15 mouse cellular contexts compared by ENCODE assay signal in genomic region chr7:112472024-112472707, GRCm38 (mm10). TPM values are rescaled to one million over a fixed set of nuclear protein-coding genes. Genes with fewer than 3 reads are reported as not detected.
DNase-seq lines count a peak whose midpoint lies in the region; ATAC-seq and TF ChIP-seq lines count a peak whose summit lies in the region.
"Had no signal": no experiment of that assay in that cellular context is flagged by ENCODE, and none has a peak within 500 bp of the region (broad histone marks: within the 10 kb centered on the region; RNA-seq: fewer than 3 reads in every experiment).

No protein-coding gene starts in this region.

- peaks cover 60% of the 10 kb centered on the region for H3K4me1 ChIP-seq in forebrain, embryonic 10.5 days
- H3K4me1 ChIP-seq in forebrain, embryonic 16.5 days (replicated peaks; ENCODE audit: control insufficient read depth, insufficient read depth, low read length), result peaks cover 23% of the 10 kb centered on the region
- H3K4me1 ChIP-seq in heart, postnatal 0 days (ENCODE audit: control insufficient read depth, insufficient read depth), result peaks cover 36% of the 10 kb centered on the region
- peaks cover 34% of the 10 kb centered on the region for H3K4me1 ChIP-seq in embryonic fibroblast, embryonic 13.5 days (ENCODE audit: control insufficient read depth, insufficient read depth, low read length)

- no peak for TF ChIP-seq POLR2A in embryonic fibroblast, embryonic 13.5 days (IDR thresholded peaks at IDR 0.05; ENCODE audit: low read depth, low read length)

- no peak for ATAC-seq in forebrain, embryonic 16.5 days
- no peak for ATAC-seq in heart, postnatal 0 days (ENCODE audit: insufficient read depth, low read depth)
- ATAC-seq: hindbrain, embryonic 16.5 days had no signal

- H3K27me3 ChIP-seq in forebrain, embryonic 10.5 days (ENCODE audit: poor library complexity, severe bottlenecking), result 0 out of 2 replicates have a peak, but pooled peaks cover 3% of the 10 kb centered on the region
- H3K27me3 ChIP-seq in forebrain, embryonic 16.5 days (replicated peaks; ENCODE audit: control insufficient read depth, insufficient read depth, low read length), result no peaks in the 10 kb centered on the region
- no peaks in the 10 kb centered on the region for H3K27me3 ChIP-seq in heart, postnatal 0 days (ENCODE audit: control insufficient read depth, insufficient read depth, low read length)

- 0 out of 2 replicates have a peak overlapping the region, but pooled peaks have one; percentile 62 for H3K27ac ChIP-seq in forebrain, embryonic 10.5 days
- no peak overlapping the region for H3K27ac ChIP-seq in forebrain, embryonic 16.5 days (ENCODE audit: low read length)
- H3K27ac ChIP-seq in heart, postnatal 0 days (ENCODE audit: low read depth), result 0 out of 2 replicates have a peak overlapping the region, but pooled peaks have one; percentile 20
- peak overlapping the region; percentile 80 for H3K27ac ChIP-seq in embryonic fibroblast, embryonic 13.5 days (ENCODE audit: insufficient read depth, low read length)

- WGBS in forebrain, embryonic 10.5 days, result 80% methylated on average over 10 of the region's 10 CpGs
- WGBS in forebrain, embryonic 16.5 days, result 80% methylated on average over 10 of the region's 10 CpGs
- WGBS in heart, postnatal 0 days, result 57% methylated on average over 10 of the region's 10 CpGs

- no peak overlapping the region for H3K9ac ChIP-seq in forebrain, embryonic 16.5 days (replicated peaks; ENCODE audit: low read depth, low read length)
- H3K9ac ChIP-seq in heart, postnatal 0 days (replicated peaks; ENCODE audit: low read depth, low read length), result no peak overlapping the region

- H3K4me3 ChIP-seq in forebrain, embryonic 10.5 days, result no peak overlapping the region
- H3K4me3 ChIP-seq in forebrain, embryonic 16.5 days (replicated peaks; ENCODE audit: low read length), result no peak overlapping the region
- H3K4me3 ChIP-seq in heart, postnatal 0 days (ENCODE audit: low read depth, low read length), result no peak overlapping the region
- no peak overlapping the region for H3K4me3 ChIP-seq in embryonic fibroblast, embryonic 13.5 days (ENCODE audit: insufficient read depth, low read length)

- TF ChIP-seq EP300 in heart, postnatal 0 days (IDR thresholded peaks at IDR 0.05; ENCODE audit: low read depth), result no peak

- no peak for TF ChIP-seq CTCF in heart, postnatal 0 days (IDR thresholded peaks at IDR 0.05; ENCODE audit: low read depth)
- no peak for TF ChIP-seq CTCF in embryonic fibroblast, embryonic 13.5 days (IDR thresholded peaks at IDR 0.05; ENCODE audit: borderline replicate concordance, insufficient read depth, low read length)

- DNase-seq in forebrain, embryonic 10.5 days (ENCODE audit: extremely low spot score, low spot score), result no peak
- no peak for DNase-seq in heart, postnatal 0 days (ENCODE audit: low spot score)
- DNase-seq in heart, adult 9 months (ENCODE audit: low spot score in 2 of 2), result no peak
- peak; percentile 54 for DNase-seq in 3T3-L1 (ENCODE audit: low read depth, low spot score)
- DNase-seq in layer of hippocampus, postnatal 14 days (ENCODE audit: low spot score in 2 of 2), result no peak
- DNase-seq in layer of hippocampus, adult 9-11 months, result no peak
- DNase-seq: gastrocnemius, postnatal 14 days; kidney, postnatal 4 days; layer of hippocampus, postnatal 36 days; right cerebral cortex, adult 18-20 months; thymus, postnatal 14 days had no signal

- no peak overlapping the region for H3K4me2 ChIP-seq in forebrain, embryonic 16.5 days (ENCODE audit: low read length)
- no peak overlapping the region for H3K4me2 ChIP-seq in heart, postnatal 0 days (ENCODE audit: low read depth, low read length)

- H3K36me3 ChIP-seq in forebrain, embryonic 10.5 days (replicated peaks), result no peaks in the 10 kb centered on the region
- no peaks in the 10 kb centered on the region for H3K36me3 ChIP-seq in forebrain, embryonic 16.5 days (ENCODE audit: control insufficient read depth, insufficient read depth)
- H3K36me3 ChIP-seq in heart, postnatal 0 days (replicated peaks; ENCODE audit: control insufficient read depth, insufficient read depth, low read length), result no peaks in the 10 kb centered on the region

- H3K9me3 ChIP-seq in forebrain, embryonic 10.5 days, result no peaks in the 10 kb centered on the region
- no peaks in the 10 kb centered on the region for H3K9me3 ChIP-seq in forebrain, embryonic 16.5 days (ENCODE audit: control insufficient read depth, low read length)
- no peaks in the 10 kb centered on the region for H3K9me3 ChIP-seq in heart, postnatal 0 days (replicated peaks; ENCODE audit: control insufficient read depth, low read length)

RNA-seq across cellular contexts. Expression of gene Parva, which starts 44.9 kb away (rescaled TPM):
- 51.6 and 54.7 TPM in 2 replicates for polyA plus RNA-seq in forebrain, embryonic 10.5 days (2016; fragmentation: Nextera tagmentation; extraction: Ambion mirVana)
- 21.1 and 27.1 TPM in 2 replicates for polyA plus RNA-seq in forebrain, embryonic 16.5 days (2015; fragmentation: Nextera tagmentation; extraction: Ambion mirVana)
- 46.7 and 53.0 TPM in 2 replicates for total RNA-seq in heart, postnatal 0 days (2014; rRNA removed; ENCODE audit: low replicate concordance)
- polyA plus RNA-seq in heart, postnatal 0 days (2015; fragmentation: Nextera tagmentation; extraction: Ambion mirVana), result 39.7 and 41.6 TPM in 2 replicates
- 230 and 242 TPM in 2 replicates for polyA plus RNA-seq in embryonic fibroblast, embryonic 13.5 days (2011; ENCODE audit: insufficient read length, low read depth, missing spikeins)
- total RNA-seq in layer of hippocampus, postnatal 14 days (2021), result 10 to 100 TPM; 60.7 to 63.9 TPM
- total RNA-seq: MEL had no signal
